Mouse (Mus musculus): ENCODE measurements around the gene Med12l.
A peak's percentile ranks its signal among the peaks of the same experiment; 100 is the strongest.

GRCm38 (mm10) chr3:59080293-59080916, 74.8 kb downstream of the Med12l start:
- TF ChIP-seq CTCF (conservative IDR thresholded peaks at IDR 0.05 in 1 of 2, IDR thresholded peaks at IDR 0.05 in 1 of 2; ENCODE audit: low read depth in 2 of 2, low read length in 2 of 2) (no peak), POLR2A (IDR thresholded peaks at IDR 0.05; ENCODE audit: low read depth, low read length) (no peak), SIN3A (IDR thresholded peaks at IDR 0.05; ENCODE audit: low read length) (no peak; the same call in 1 of the 2 replicates), ETS1 (conservative IDR thresholded peaks at IDR 0.05; ENCODE audit: low read depth, low read length) (no peak), KAT2A (IDR thresholded peaks at IDR 0.05; ENCODE audit: insufficient replicate concordance, low read length) (no peak), EP300 (IDR thresholded peaks at IDR 0.05; ENCODE audit: low read length) (no peak), TCF12 (IDR thresholded peaks at IDR 0.05; ENCODE audit: low read depth, low read length) (no peak), MAX (IDR thresholded peaks at IDR 0.05; ENCODE audit: low read length) (0 out of 2 replicates have a peak, but pooled peaks have one; percentile 28), POLR2AphosphoS2 (IDR thresholded peaks at IDR 0.05; ENCODE audit: low read depth, low read length) (no peak; the same call in 1 of the 2 replicates), E2F4 (IDR thresholded peaks at IDR 0.05; ENCODE audit: insufficient replicate concordance, low read depth, low read length) (no peak), USF1 (IDR thresholded peaks at IDR 0.05; ENCODE audit: low read depth, low read length) (no peak), MXI1 (IDR thresholded peaks at IDR 0.05; ENCODE audit: low read depth, low read length) (no peak), GABPA (IDR thresholded peaks at IDR 0.05; ENCODE audit: insufficient replicate concordance, low read depth, low read length) (no peak), CHD2 (IDR thresholded peaks at IDR 0.05; ENCODE audit: low read length) (no peak)
